Mouse (Mus musculus) liver, embryonic 16.5 days (tissue): ENCODE results near the gene Dek. TPM values are rescaled to one million over a fixed set of nuclear protein-coding genes. Genes with fewer than 3 reads are reported as not detected.

ENCODE experiments used
- ATAC-seq: fragments of 200-750 bp; cut with Nextera tagmentation; 2 replicates; pipeline ENCODE4 v1.8.0; 2017; ENCODE audit warnings: low read depth, mild to moderate bottlenecking, moderate number of reproducible peaks, moderate library complexity
- H3K27ac ChIP-seq: fragments of 300-500 bp; sonication (generic); 2 replicates; pipeline ENCODE4 v1.5.1; 2014; ENCODE audit warnings: mild to moderate bottlenecking, low read length
- H3K27me3 ChIP-seq: fragments of 300-500 bp; sonication (generic); 2 replicates; pipeline ENCODE4 v1.6.1; 2014; ENCODE audit warnings: low read depth, low read length, mixed read lengths; ENCODE audit not compliant: control insufficient read depth, insufficient read depth
- H3K36me3 ChIP-seq: fragments of 300-500 bp; sonication (generic); 2 replicates; pipeline ENCODE4 v1.6.1; 2014; ENCODE audit warnings: mild to moderate bottlenecking; ENCODE audit not compliant: control insufficient read depth, insufficient read depth
- H3K4me1 ChIP-seq: fragments of 300-500 bp; sonication (generic); 2 replicates; pipeline ENCODE4 v1.6.1; 2014; ENCODE audit warnings: low read depth, low read length, mixed read lengths; ENCODE audit not compliant: control insufficient read depth
- H3K4me2 ChIP-seq: fragments of 300-500 bp; sonication (generic); 2 replicates; pipeline ENCODE4 v1.6.1; 2014; ENCODE audit warnings: low read depth, low read length, mixed read lengths
- H3K4me3 ChIP-seq: fragments of 300-500 bp; sonication (generic); 2 replicates; pipeline ENCODE4 v1.5.1; 2014; ENCODE audit warnings: low read depth, mild to moderate bottlenecking, low read length
- H3K9ac ChIP-seq: fragments of 300-500 bp; sonication (generic); 2 replicates; pipeline ENCODE4 v1.6.1; 2014; ENCODE audit warnings: low read depth, low read length
- H3K9me3 ChIP-seq: fragments of 300-500 bp; sonication (generic); replicated peaks from 2 replicates; pipeline ENCODE4 v1.6.1; 2016; ENCODE audit warnings: low read length; ENCODE audit not compliant: control insufficient read depth
- WGBS: fragments of 180-500 bp; shearing (Covaris S2); extraction: QIAGEN DNeasy Blood & Tissue Kit; methylation state at CpG from one replicate; pipeline ENCODE4 v1.1.7; 2014; ENCODE audit not compliant: insufficient replicate concordance; 5-methylcytosine and 5-hydroxymethylcytosine counted together
- polyA plus RNA-seq: library from polyadenylated mRNA; unstranded; fragments of >200 nt; fragmentation: Nextera tagmentation; extraction: Ambion mirVana; gene quantifications from 2 replicates; pipeline ENCODE4 v1.2.1, GENCODE M21; 2015

Dek gene
- polyA plus RNA-seq, 1 experiment from 2014 or later = 294 TPM

- no peak overlapping the region for H3K27ac ChIP-seq
- no peak overlapping the region for H3K4me2 ChIP-seq
- no peaks in the 10 kb centered on the region for H3K9me3 ChIP-seq
- no peak overlapping the region for H3K4me3 ChIP-seq
- no peak overlapping the region for H3K9ac ChIP-seq
- H3K27me3 ChIP-seq = no peaks in the 10 kb centered on the region
- peaks cover 5% of the 10 kb centered on the region; the same call in 1 of the 2 replicates for H3K4me1 ChIP-seq
- 0 out of 2 replicates have a peak, but pooled peaks cover under 1% of the 10 kb centered on the region for H3K36me3 ChIP-seq
- ATAC-seq = no peak
- WGBS = 62% methylated on average over 5 of the region's 5 CpGs
These were observed 29.8 kb downstream of the Dek start for GRCm38 (mm10) chr13:47076156-47076555.

- no peak for ATAC-seq
- H3K4me2 ChIP-seq = no peak overlapping the region
- no peak overlapping the region for H3K9ac ChIP-seq
- H3K4me3 ChIP-seq = no peak overlapping the region
- H3K36me3 ChIP-seq = no peaks in the 10 kb centered on the region
- WGBS = 79% methylated on average over 5 of the region's 5 CpGs
- H3K27me3 ChIP-seq = no peaks in the 10 kb centered on the region
- no peaks in the 10 kb centered on the region for H3K4me1 ChIP-seq
- no peaks in the 10 kb centered on the region for H3K9me3 ChIP-seq
- H3K27ac ChIP-seq = no peak overlapping the region
These were observed 33.5 kb downstream of the Dek start for GRCm38 (mm10) chr13:47072484-47072883.

DNA sequence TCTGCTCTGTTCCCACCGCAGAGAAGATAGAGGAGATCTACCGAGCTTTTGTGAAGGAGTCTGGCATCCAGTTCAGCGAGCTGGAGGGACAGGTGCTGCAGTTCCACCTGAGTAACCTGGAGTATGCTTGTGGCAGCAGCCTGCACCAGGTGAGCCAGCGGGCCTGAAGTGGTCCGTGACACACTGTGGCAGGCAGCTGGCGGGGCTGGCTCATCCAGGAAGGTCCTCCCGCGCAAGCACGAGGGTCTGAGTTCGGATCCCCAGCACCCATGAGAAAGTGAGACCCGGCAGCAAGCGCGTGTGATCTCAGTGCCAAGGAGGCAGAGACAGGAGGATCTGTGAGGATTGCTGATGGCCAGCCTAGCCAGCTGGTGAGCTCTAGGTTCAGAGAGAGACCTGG, 34.1 kb downstream of the Dek start:
- Histone ChIP-seq H3K9ac (no peak overlapping the region), H3K4me3 (no peak overlapping the region), H3K4me2 (no peak overlapping the region), H3K27ac (no peak overlapping the region), H3K27me3 (no peaks in the 10 kb centered on the region), H3K36me3 (no peaks in the 10 kb centered on the region), H3K9me3 (no peaks in the 10 kb centered on the region), H3K4me1 (no peaks in the 10 kb centered on the region)
- WGBS = 81% methylated on average over 13 of the region's 13 CpGs
- ATAC-seq = no peak

GRCm38 (mm10) chr13:47070329-47071080, 35.5 kb downstream of the Dek start:
- ATAC-seq = no peak
- H3K36me3 ChIP-seq = no peaks in the 10 kb centered on the region
- H3K27ac ChIP-seq = no peak overlapping the region
- H3K27me3 ChIP-seq = no peaks in the 10 kb centered on the region
- no peak overlapping the region for H3K9ac ChIP-seq
- WGBS = 79% methylated on average over 15 of the region's 15 CpGs
- no peak overlapping the region for H3K4me2 ChIP-seq
- no peaks in the 10 kb centered on the region for H3K9me3 ChIP-seq
- no peaks in the 10 kb centered on the region for H3K4me1 ChIP-seq
- H3K4me3 ChIP-seq = no peak overlapping the region

GRCm38 (mm10) chr13:47067001-47067400, 39.0 kb downstream of the Dek start:
- no peak overlapping the region for H3K4me2 ChIP-seq
- no peak overlapping the region for H3K27ac ChIP-seq
- no peaks in the 10 kb centered on the region for H3K9me3 ChIP-seq
- 81% methylated on average over 6 of the region's 6 CpGs for WGBS
- no peaks in the 10 kb centered on the region for H3K36me3 ChIP-seq
- H3K4me3 ChIP-seq = no peak overlapping the region
- ATAC-seq = no peak
- no peak overlapping the region for H3K9ac ChIP-seq
- no peaks in the 10 kb centered on the region for H3K4me1 ChIP-seq
- no peaks in the 10 kb centered on the region for H3K27me3 ChIP-seq

DNA sequence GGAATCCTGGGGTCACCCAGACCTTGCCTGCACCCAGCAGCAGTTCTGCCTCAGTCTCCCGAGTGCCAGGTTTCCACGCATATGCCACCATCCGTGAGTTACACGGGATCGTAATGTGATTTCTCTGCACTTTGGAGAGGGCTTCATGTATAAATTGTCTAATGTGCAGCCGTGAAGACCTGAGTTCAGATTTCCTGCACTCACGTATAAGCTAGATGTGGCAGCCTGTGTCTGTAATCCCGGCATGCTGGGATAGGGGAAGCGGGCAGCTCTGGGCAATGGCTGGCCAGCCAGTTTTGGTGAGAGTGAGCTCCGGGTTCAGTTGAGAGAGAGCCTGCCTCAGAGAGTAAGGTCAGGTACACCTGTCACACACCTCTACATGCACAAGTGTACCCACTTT, 39.5 kb downstream of the Dek start:
- no peaks in the 10 kb centered on the region for H3K36me3 ChIP-seq

DNA sequence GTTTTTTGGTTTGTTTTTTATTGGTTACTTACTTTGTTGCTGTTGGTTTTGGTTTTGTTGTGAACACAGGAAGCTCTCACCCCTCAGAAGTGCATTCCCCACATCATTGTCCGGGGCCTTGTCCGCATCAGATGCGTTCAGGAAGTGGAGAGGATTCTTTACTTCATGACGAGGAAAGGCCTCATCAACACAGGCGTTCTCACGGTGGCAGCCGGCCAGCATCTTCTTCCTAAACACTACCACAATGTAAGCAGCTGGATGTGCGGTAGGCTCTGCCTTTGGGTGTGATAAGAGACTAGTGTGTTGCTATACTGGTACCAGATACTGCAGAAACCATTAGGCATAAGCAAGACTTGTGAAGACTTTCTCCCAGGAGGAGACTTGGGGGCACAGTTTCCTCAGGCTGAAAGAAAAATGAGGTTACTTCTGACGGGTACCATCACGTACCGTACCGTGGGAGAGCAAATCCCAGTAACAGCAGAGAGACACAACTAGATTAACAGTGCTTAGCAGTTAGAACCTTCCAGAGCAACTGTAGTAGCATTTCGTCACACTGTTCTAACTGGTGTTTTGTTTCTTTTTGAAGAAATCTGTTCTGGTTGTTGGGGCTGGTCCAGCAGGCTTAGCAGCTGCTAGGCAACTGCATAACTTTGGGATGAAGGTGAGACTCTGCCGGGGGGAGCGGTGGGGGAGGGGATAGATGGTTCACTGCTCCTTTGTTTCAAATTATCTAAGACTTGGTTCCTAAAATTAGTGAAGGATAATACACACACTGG, 41.8 kb downstream of the Dek start:
- WGBS = 73% methylated on average over 15 of the region's 15 CpGs
- no peaks in the 10 kb centered on the region for H3K9me3 ChIP-seq
- no peaks in the 10 kb centered on the region for H3K27me3 ChIP-seq
- no peaks in the 10 kb centered on the region for H3K4me1 ChIP-seq
- H3K4me2 ChIP-seq = no peak overlapping the region
- H3K36me3 ChIP-seq = peaks cover 2% of the 10 kb centered on the region; the same call in 1 of the 2 replicates
- no peak for ATAC-seq
- H3K4me3 ChIP-seq = no peak overlapping the region
- no peak overlapping the region for H3K9ac ChIP-seq
- H3K27ac ChIP-seq = no peak overlapping the region

More for the DNA sequence above, 39.5 kb downstream of the Dek start:
- WGBS = 80% methylated on average over 10 of the region's 10 CpGs
- no peaks in the 10 kb centered on the region for H3K9me3 ChIP-seq
- no peak overlapping the region for H3K4me3 ChIP-seq
- no peak overlapping the region for H3K4me2 ChIP-seq
- no peak overlapping the region for H3K27ac ChIP-seq
- no peaks in the 10 kb centered on the region for H3K4me1 ChIP-seq
- ATAC-seq = no peak
- no peak overlapping the region for H3K9ac ChIP-seq
- H3K27me3 ChIP-seq = no peaks in the 10 kb centered on the region

- H3K4me2 ChIP-seq = no peak overlapping the region
- WGBS = 84% methylated on average over 17 of the region's 17 CpGs
- ATAC-seq = no peak
These were observed 43.2 kb downstream of the Dek start for GRCm38 (mm10) chr13:47062756-47063155.

DNA sequence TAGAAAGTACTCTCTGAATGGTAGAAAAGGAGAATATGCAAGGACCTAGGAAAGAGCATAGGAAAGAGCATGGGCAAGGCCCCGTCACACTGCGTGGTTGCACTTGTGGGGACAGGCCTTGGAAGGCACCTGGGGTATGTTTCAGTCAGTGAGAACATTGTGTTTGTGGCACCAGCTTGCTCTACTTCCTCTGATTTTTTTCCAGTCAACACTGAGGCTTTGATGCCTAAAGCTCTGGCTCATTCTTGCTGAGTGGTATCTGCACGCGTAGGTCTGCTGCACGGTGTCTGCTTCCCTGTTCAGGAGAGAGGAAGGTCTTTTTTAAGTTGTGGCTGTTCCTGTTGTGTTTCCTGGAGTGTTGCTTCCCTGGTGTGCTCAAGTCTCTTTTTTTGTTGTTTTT, 49.2 kb downstream of the Dek start:
- peaks cover 2% of the 10 kb centered on the region; the same call in 1 of the 2 replicates for H3K36me3 ChIP-seq
- no peak for ATAC-seq
- H3K4me3 ChIP-seq = no peak overlapping the region
- H3K4me2 ChIP-seq = no peak overlapping the region
- no peak overlapping the region for H3K27ac ChIP-seq
- H3K4me1 ChIP-seq = no peaks in the 10 kb centered on the region
- no peaks in the 10 kb centered on the region for H3K9me3 ChIP-seq
- H3K27me3 ChIP-seq = no peaks in the 10 kb centered on the region
- WGBS = 73% methylated on average over 5 of the region's 5 CpGs
- H3K9ac ChIP-seq = no peak overlapping the region

More at GRCm38 (mm10) chr13:47062756-47063155, 43.2 kb downstream of the Dek start:
- Histone ChIP-seq H3K27me3 (no peaks in the 10 kb centered on the region), H3K4me1 (no peaks in the 10 kb centered on the region), H3K9ac (no peak overlapping the region), H3K27ac (no peak overlapping the region), H3K9me3 (no peaks in the 10 kb centered on the region), H3K36me3 (peaks cover 2% of the 10 kb centered on the region; the same call in 1 of the 2 replicates), H3K4me3 (no peak overlapping the region)
